Mouse (Mus musculus) heart, embryonic 11.5 days (tissue): Measurements from ENCODE around the gene Caml. TPM values are rescaled to one million over a fixed set of nuclear protein-coding genes. Genes with fewer than 3 reads are reported as not detected.
"Not testable (repeated sequence)": the region's sequence is repeated elsewhere in the genome, so short reads cannot be mapped to it uniquely, and the experiment has no call there.

ENCODE experiments used
- ATAC-seq: fragments of 200-750 bp; cut with Nextera tagmentation; replicated peaks from 2 replicates; pipeline ENCODE4 v1.8.0; 2017; ENCODE audit warnings: moderate library complexity; ENCODE audit not compliant: insufficient number of reproducible peaks, low FRiP score, low TSS enrichment
- H3K27ac ChIP-seq: fragments of 300-500 bp; sonication (generic); 2 replicates; pipeline ENCODE4 v1.5.1; 2014; ENCODE audit warnings: mild to moderate bottlenecking, low read depth, low read length
- H3K27me3 ChIP-seq: fragments of 300-500 bp; sonication (generic); 2 replicates; pipeline ENCODE4 v1.6.1; 2014; ENCODE audit warnings: mild to moderate bottlenecking, low read length, mixed read lengths; ENCODE audit not compliant: control insufficient read depth, insufficient read depth
- H3K36me3 ChIP-seq: fragments of 300-500 bp; sonication (generic); 2 replicates; pipeline ENCODE4 v1.6.1; 2014; ENCODE audit warnings: mild to moderate bottlenecking, low read length, moderate library complexity, mixed read lengths; ENCODE audit not compliant: control insufficient read depth, insufficient read depth
- H3K4me1 ChIP-seq: fragments of 300-500 bp; sonication (generic); 2 replicates; pipeline ENCODE4 v1.6.1; 2014; ENCODE audit warnings: low read length; ENCODE audit not compliant: control insufficient read depth, insufficient read depth
- H3K4me2 ChIP-seq: fragments of 300-500 bp; sonication (generic); 2 replicates; pipeline ENCODE4 v1.6.1; 2014; ENCODE audit warnings: mild to moderate bottlenecking, moderate library complexity
- H3K4me3 ChIP-seq: fragments of 300-500 bp; sonication (generic); 2 replicates; pipeline ENCODE4 v1.5.1; 2014; ENCODE audit warnings: low read depth, low read length
- H3K9ac ChIP-seq: fragments of 300-500 bp; sonication (generic); 2 replicates; pipeline ENCODE4 v1.6.1; 2014; ENCODE audit warnings: mild to moderate bottlenecking, low read depth, low read length, moderate library complexity
- H3K9me3 ChIP-seq: fragments of 300-500 bp; sonication (generic); replicated peaks from 2 replicates; pipeline ENCODE4 v1.6.1; 2016; ENCODE audit warnings: low read length; ENCODE audit not compliant: control insufficient read depth
- WGBS: fragments of 180-500 bp; shearing (Covaris S2); extraction: QIAGEN DNeasy Blood & Tissue Kit; methylation state at CpG from one replicate; pipeline ENCODE4 v1.1.7; 2014; ENCODE audit not compliant: insufficient replicate concordance; 5-methylcytosine and 5-hydroxymethylcytosine counted together
- polyA plus RNA-seq: library from polyadenylated mRNA; unstranded; fragments of >200 nt; fragmentation: Nextera tagmentation; extraction: Ambion mirVana; gene quantifications from 2 replicates; pipeline ENCODE4 v1.2.1, GENCODE M21; 2014

Gene Caml
- polyA plus RNA-seq, 1 experiment from 2014 or later = 36.4 TPM

- WGBS = 78% methylated on average over 2 of the region's 2 CpGs
- H3K9ac ChIP-seq = no peak overlapping the region
- ATAC-seq = no peak
- no peak overlapping the region for H3K4me3 ChIP-seq
- no peaks in the 10 kb centered on the region for H3K27me3 ChIP-seq
- no peak overlapping the region for H3K4me2 ChIP-seq
- H3K4me1 ChIP-seq = no peaks in the 10 kb centered on the region
- peaks cover 14% of the 10 kb centered on the region; the same call in 1 of the 2 replicates for H3K36me3 ChIP-seq
- no peaks in the 10 kb centered on the region for H3K9me3 ChIP-seq
- no peak overlapping the region for H3K27ac ChIP-seq
These were observed 15.2 kb upstream of the Caml start for GRCm38 (mm10) chr13:55607624-55608006.

GRCm38 (mm10) chr13:55611996-55612395 lies 10.8 kb upstream of the Caml start:
- Histone ChIP-seq H3K4me2 (no peak overlapping the region), H3K4me3 (no peak overlapping the region), H3K27me3 (no peaks in the 10 kb centered on the region), H3K9ac (no peak overlapping the region), H3K36me3 (peaks cover 5% of the 10 kb centered on the region; the same call in 1 of the 2 replicates), H3K4me1 (no peaks in the 10 kb centered on the region), H3K9me3 (no peaks in the 10 kb centered on the region), H3K27ac (no peak overlapping the region)
- WGBS = 77% methylated on average over 7 of the region's 7 CpGs
- ATAC-seq = no peak

GRCm38 (mm10) chr13:55613471-55613870 lies 9.3 kb upstream of the Caml start:
- 43% methylated on average over 5 of the region's 5 CpGs for WGBS
- peaks cover 5% of the 10 kb centered on the region; the same call in 1 of the 2 replicates for H3K36me3 ChIP-seq
- no peaks in the 10 kb centered on the region for H3K27me3 ChIP-seq
- no peak for ATAC-seq
- H3K9me3 ChIP-seq = no peaks in the 10 kb centered on the region
- H3K4me2 ChIP-seq = no peak overlapping the region
- no peaks in the 10 kb centered on the region for H3K4me1 ChIP-seq
- no peak overlapping the region for H3K27ac ChIP-seq
- H3K9ac ChIP-seq = no peak overlapping the region
- H3K4me3 ChIP-seq = no peak overlapping the region

- Histone ChIP-seq H3K36me3 (no peaks in the 10 kb centered on the region), H3K9ac (no peak overlapping the region), H3K4me3 (no peak overlapping the region), H3K27ac (no peak overlapping the region), H3K4me2 (no peak overlapping the region), H3K4me1 (peaks cover 5% of the 10 kb centered on the region; the same call in 1 of the 2 replicates), H3K9me3 (no peaks in the 10 kb centered on the region), H3K27me3 (no peaks in the 10 kb centered on the region)
- WGBS = 86% methylated on average over 4 of the region's 4 CpGs
- ATAC-seq = no peak
These were observed 3.5 kb upstream of the Caml start for GRCm38 (mm10) chr13:55619328-55619727.

GRCm38 (mm10) chr13:55620275-55620674 lies 2.5 kb upstream of the Caml start:
- Histone ChIP-seq H3K4me3 (no peak overlapping the region), H3K36me3 (no peaks in the 10 kb centered on the region), H3K9ac (no peak overlapping the region), H3K4me1 (peaks cover 5% of the 10 kb centered on the region; the same call in 1 of the 2 replicates), H3K27me3 (no peaks in the 10 kb centered on the region), H3K4me2 (no peak overlapping the region), H3K9me3 (no peaks in the 10 kb centered on the region), H3K27ac (no peak overlapping the region)
- no peak for ATAC-seq
- 76% methylated on average over 2 of the region's 2 CpGs for WGBS

GRCm38 (mm10) chr13:55622156-55622648 lies 603 bp upstream of the Caml start:
- WGBS = 27% methylated on average over 20 of the region's 20 CpGs
- H3K4me1 ChIP-seq = not testable (repeated sequence)

GRCm38 (mm10) chr13:55634639-55635127 lies 11.9 kb downstream of the Caml start, which contains the start of gene Ddx46:
Ddx46 (plus strand) TSS chr13:55635027.
- H3K9me3 ChIP-seq = no peaks in the 10 kb centered on the region
- WGBS = 5% methylated on average over 30 of the region's 30 CpGs
- H3K4me1 ChIP-seq = peaks cover 8% of the 10 kb centered on the region
- no peaks in the 10 kb centered on the region for H3K27me3 ChIP-seq
- H3K4me2 ChIP-seq = peak within 1 kb of the TSS; percentile 93
- peak within 1 kb of the TSS; percentile 88 for H3K4me3 ChIP-seq
- peak; percentile 77; the same call in 1 of the 2 replicates for ATAC-seq
- H3K27ac ChIP-seq = peak within 1 kb of the TSS; percentile 18; the same call in 1 of the 2 replicates
- H3K36me3 ChIP-seq = peaks cover 15% of the 10 kb centered on the region
- H3K9ac ChIP-seq = peak within 1 kb of the TSS; percentile 87

More at GRCm38 (mm10) chr13:55622156-55622648, 603 bp upstream of the Caml start:
- not testable (repeated sequence) for H3K27me3 ChIP-seq, H3K9me3 ChIP-seq, H3K36me3 ChIP-seq, H3K27ac ChIP-seq
- Histone ChIP-seq H3K4me2 (peak overlapping the region; percentile 62), H3K4me3 (peak overlapping the region; percentile 71), H3K9ac (peak overlapping the region; percentile 80)
- ATAC-seq = 0 out of 2 replicates have a peak, but pooled peaks have one; percentile 7

- Histone ChIP-seq H3K9ac (peak overlapping the region; percentile 87), H3K4me3 (peak overlapping the region; percentile 88), H3K36me3 (peaks cover 18% of the 10 kb centered on the region), H3K4me2 (peak overlapping the region; percentile 93), H3K4me1 (peaks cover 8% of the 10 kb centered on the region), H3K27ac (peak overlapping the region; percentile 18; the same call in 1 of the 2 replicates), H3K27me3 (no peaks in the 10 kb centered on the region), H3K9me3 (no peaks in the 10 kb centered on the region)
- ATAC-seq = peak; percentile 42; the same call in 1 of the 2 replicates
- WGBS = under 1% methylated on average over 39 of the region's 40 CpGs
These were observed 12.4 kb downstream of the Caml start for GRCm38 (mm10) chr13:55635146-55635571.
